Mouse (Mus musculus): ENCODE measurements around the gene Enthd1. TPM values are rescaled to one million over a fixed set of nuclear protein-coding genes. Genes with fewer than 3 reads are reported as not detected.

The Enthd1 gene
- polyA plus RNA-seq, 1 experiment from 2014 or later = not detected

DNA sequence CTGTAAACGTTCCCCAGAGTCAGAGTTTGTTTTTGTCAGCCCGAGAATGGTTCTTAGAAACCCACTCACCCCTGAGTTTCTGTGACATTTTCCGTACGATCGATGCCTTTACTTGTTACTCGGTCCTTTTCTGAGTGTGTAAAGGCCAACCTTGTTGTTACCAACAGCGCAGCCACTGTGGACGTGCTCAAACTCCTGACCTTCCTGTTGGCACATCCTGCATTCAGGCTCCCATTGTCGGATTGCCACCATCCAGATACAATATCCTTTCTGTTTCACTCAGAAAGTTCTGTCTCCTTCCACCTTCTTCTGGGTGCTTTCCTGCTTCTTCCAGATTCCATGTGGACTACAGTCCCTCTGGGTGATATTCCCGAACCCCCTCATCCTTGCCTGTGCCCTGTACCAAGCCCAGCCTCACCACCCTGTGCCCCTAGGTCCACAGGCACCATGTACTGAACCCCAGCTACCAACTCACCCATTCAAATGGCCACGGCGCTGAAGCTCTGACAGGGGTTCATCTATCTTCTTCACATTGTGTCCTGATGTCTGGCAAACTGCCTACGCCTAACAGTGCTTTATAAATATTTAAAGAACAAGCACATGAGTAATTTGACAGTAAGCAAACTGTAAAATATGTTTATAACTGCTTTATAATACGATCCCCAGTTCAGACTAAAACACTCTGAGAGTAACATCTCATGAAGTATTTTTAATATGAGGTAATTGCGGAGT lies 118.8 kb downstream of the Enthd1 start:
- no peaks in the 10 kb centered on the region for H3K4me1 ChIP-seq
- H3K4me3 ChIP-seq = no peak overlapping the region
- H3K9me3 ChIP-seq = peaks cover 2% of the 10 kb centered on the region; the same call in 1 of the 2 replicates
- 87% methylated on average over 15 of the region's 15 CpGs for WGBS
- H3K36me3 ChIP-seq (replicated peaks) = no peaks in the 10 kb centered on the region
- H3K27ac ChIP-seq (replicated peaks) = no peak overlapping the region
- DNase-seq (ENCODE audit: low spot score) = no peak
- H3K27me3 ChIP-seq (replicated peaks; ENCODE audit: low read depth, poor library complexity, severe bottlenecking) = no peaks in the 10 kb centered on the region

- no peak for DNase-seq (ENCODE audit: low spot score)
- Histone ChIP-seq H3K4me3 (no peak overlapping the region), H3K36me3 (replicated peaks) (no peaks in the 10 kb centered on the region), H3K27me3 (replicated peaks; ENCODE audit: low read depth, poor library complexity, severe bottlenecking) (no peaks in the 10 kb centered on the region), H3K9me3 (no peaks in the 10 kb centered on the region), H3K4me1 (peaks cover 11% of the 10 kb centered on the region), H3K27ac (replicated peaks) (no peak overlapping the region)
- WGBS = 85% methylated on average over 6 of the region's 6 CpGs
Observed at GRCm38 (mm10) chr15:80440195-80440594, 124.8 kb downstream of the Enthd1 start.

- 67% methylated on average over 9 of the region's 9 CpGs for WGBS
- no peak overlapping the region for H3K4me3 ChIP-seq
- peaks cover 11% of the 10 kb centered on the region for H3K4me1 ChIP-seq
- H3K27ac ChIP-seq (replicated peaks) = peak overlapping the region; percentile 44; the same call in 1 of the 2 replicates
- no peaks in the 10 kb centered on the region for H3K36me3 ChIP-seq (replicated peaks)
- peak; percentile 13 for DNase-seq (ENCODE audit: low spot score)
- H3K9me3 ChIP-seq = no peaks in the 10 kb centered on the region
- H3K27me3 ChIP-seq (replicated peaks; ENCODE audit: low read depth, poor library complexity, severe bottlenecking) = no peaks in the 10 kb centered on the region
Observed at GRCm38 (mm10) chr15:80438423-80438822, 126.5 kb downstream of the Enthd1 start.

GRCm38 (mm10) chr15:80437996-80438395 lies 127.0 kb downstream of the Enthd1 start:
- DNase-seq (ENCODE audit: low spot score) = no peak
- Histone ChIP-seq H3K27me3 (replicated peaks; ENCODE audit: low read depth, poor library complexity, severe bottlenecking) (no peaks in the 10 kb centered on the region), H3K4me1 (peaks cover 11% of the 10 kb centered on the region), H3K36me3 (replicated peaks) (no peaks in the 10 kb centered on the region), H3K9me3 (no peaks in the 10 kb centered on the region), H3K27ac (replicated peaks) (peak overlapping the region; percentile 44; the same call in 1 of the 2 replicates), H3K4me3 (no peak overlapping the region)
- 75% methylated on average over 9 of the region's 9 CpGs for WGBS

DNA sequence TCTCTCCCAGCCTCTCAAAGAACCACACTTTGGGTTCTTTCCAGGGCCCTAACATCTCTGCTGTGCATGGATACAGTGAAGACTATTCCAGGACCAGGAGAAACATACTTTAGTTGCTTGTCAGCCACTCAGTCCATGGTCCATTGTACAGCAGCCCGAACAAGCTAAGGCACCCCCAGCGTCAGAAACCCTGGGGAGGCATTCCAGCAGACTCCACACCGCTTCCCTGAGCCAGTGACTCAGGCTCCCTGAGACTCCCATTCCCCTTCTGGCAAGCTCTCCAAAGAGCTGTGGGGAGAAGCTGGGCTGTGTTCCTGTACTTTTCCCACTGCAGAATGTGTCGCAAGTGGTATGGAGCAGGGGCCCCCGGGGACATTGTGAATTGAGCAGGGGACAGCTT lies 128.0 kb downstream of the Enthd1 start:
- H3K4me3 ChIP-seq = no peak overlapping the region
- no peaks in the 10 kb centered on the region for H3K9me3 ChIP-seq
- H3K27ac ChIP-seq (replicated peaks) = no peak overlapping the region
- H3K27me3 ChIP-seq (replicated peaks; ENCODE audit: low read depth, poor library complexity, severe bottlenecking) = no peaks in the 10 kb centered on the region
- no peak for DNase-seq (ENCODE audit: low spot score)
- WGBS = 82% methylated on average over 5 of the region's 5 CpGs
- no peaks in the 10 kb centered on the region for H3K36me3 ChIP-seq (replicated peaks)
- H3K4me1 ChIP-seq = peaks cover 14% of the 10 kb centered on the region

- Histone ChIP-seq H3K9me3 (no peaks in the 10 kb centered on the region), H3K4me3 (no peak overlapping the region), H3K27me3 (replicated peaks; ENCODE audit: low read depth, poor library complexity, severe bottlenecking) (no peaks in the 10 kb centered on the region), H3K27ac (replicated peaks) (no peak overlapping the region), H3K36me3 (replicated peaks) (no peaks in the 10 kb centered on the region), H3K4me1 (0 out of 2 replicates have a peak, but pooled peaks cover 3% of the 10 kb centered on the region)
- DNase-seq (ENCODE audit: low spot score) = no peak
- WGBS = 83% methylated on average over 11 of the region's 11 CpGs
Observed at GRCm38 (mm10) chr15:80430324-80430723, 134.6 kb downstream of the Enthd1 start.

GRCm38 (mm10) chr15:80418146-80418545 lies 146.8 kb downstream of the Enthd1 start:
- Histone ChIP-seq H3K4me1 (no peaks in the 10 kb centered on the region), H3K9me3 (no peaks in the 10 kb centered on the region), H3K36me3 (replicated peaks) (no peaks in the 10 kb centered on the region), H3K4me3 (no peak overlapping the region), H3K27me3 (replicated peaks; ENCODE audit: low read depth, poor library complexity, severe bottlenecking) (no peaks in the 10 kb centered on the region), H3K27ac (replicated peaks) (no peak overlapping the region)
- 73% methylated on average over 2 of the region's 2 CpGs for WGBS
- no peak for DNase-seq (ENCODE audit: low spot score)

- H3K9me3 ChIP-seq = no peaks in the 10 kb centered on the region
- H3K4me3 ChIP-seq = no peak overlapping the region
- DNase-seq (ENCODE audit: low spot score) = no peak
- WGBS = 68% methylated on average over 9 of the region's 9 CpGs
- no peaks in the 10 kb centered on the region for H3K27me3 ChIP-seq (replicated peaks; ENCODE audit: low read depth, poor library complexity, severe bottlenecking)
- no peaks in the 10 kb centered on the region for H3K36me3 ChIP-seq (replicated peaks)
- H3K27ac ChIP-seq (replicated peaks) = no peak overlapping the region
- H3K4me1 ChIP-seq = no peaks in the 10 kb centered on the region
Observed at GRCm38 (mm10) chr15:80417066-80417465, 147.9 kb downstream of the Enthd1 start.

DNA sequence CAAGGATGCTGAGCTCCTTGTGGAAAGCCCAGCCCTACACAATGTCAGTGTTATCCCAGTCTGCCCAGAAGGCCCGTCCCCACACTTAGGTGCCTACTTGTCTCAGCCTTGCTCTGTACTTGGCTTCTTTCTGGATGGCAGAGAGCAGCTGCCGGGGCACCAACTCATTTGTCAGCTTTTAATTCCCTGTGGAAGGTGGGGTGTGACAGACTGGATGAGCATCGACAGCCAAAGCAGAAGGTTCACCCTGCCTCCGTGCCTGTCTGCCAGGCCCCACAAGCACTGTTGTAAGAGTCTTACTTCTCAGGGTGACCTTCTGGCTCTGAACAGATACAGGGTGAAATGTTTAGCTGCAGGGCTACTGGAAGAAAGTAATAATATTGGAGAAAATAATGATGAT lies 149.8 kb downstream of the Enthd1 start:
- no peaks in the 10 kb centered on the region for H3K36me3 ChIP-seq (replicated peaks)
- H3K27me3 ChIP-seq (replicated peaks; ENCODE audit: low read depth, poor library complexity, severe bottlenecking) = no peaks in the 10 kb centered on the region
- DNase-seq (ENCODE audit: low spot score) = no peak
- H3K27ac ChIP-seq (replicated peaks) = no peak overlapping the region
- no peaks in the 10 kb centered on the region for H3K4me1 ChIP-seq
- no peak overlapping the region for H3K4me3 ChIP-seq
- no peaks in the 10 kb centered on the region for H3K9me3 ChIP-seq
- 88% methylated on average over 4 of the region's 4 CpGs for WGBS

GRCm38 (mm10) chr15:80413988-80414721 lies 150.8 kb downstream of the Enthd1 start:
- Histone ChIP-seq H3K27me3 (replicated peaks; ENCODE audit: low read depth, poor library complexity, severe bottlenecking) (no peaks in the 10 kb centered on the region), H3K9me3 (no peaks in the 10 kb centered on the region), H3K27ac (replicated peaks) (no peak overlapping the region), H3K36me3 (replicated peaks) (no peaks in the 10 kb centered on the region), H3K4me1 (no peaks in the 10 kb centered on the region), H3K4me3 (no peak overlapping the region)
- no peak for DNase-seq (ENCODE audit: low spot score)
- WGBS = 91% methylated on average over 17 of the region's 17 CpGs

- H3K4me3 ChIP-seq = no peak overlapping the region
- 86% methylated on average over 4 of the region's 4 CpGs for WGBS
- peaks cover 2% of the 10 kb centered on the region; the same call in 1 of the 2 replicates for H3K4me1 ChIP-seq
- H3K9me3 ChIP-seq = no peaks in the 10 kb centered on the region
- no peak overlapping the region; the same call in 1 of the 2 replicates for H3K27ac ChIP-seq (replicated peaks)
- H3K36me3 ChIP-seq (replicated peaks) = no peaks in the 10 kb centered on the region
- no peak for DNase-seq (ENCODE audit: low spot score)
- H3K27me3 ChIP-seq (replicated peaks; ENCODE audit: low read depth, poor library complexity, severe bottlenecking) = no peaks in the 10 kb centered on the region
Observed at GRCm38 (mm10) chr15:80413070-80413469, 151.9 kb downstream of the Enthd1 start.

DNA sequence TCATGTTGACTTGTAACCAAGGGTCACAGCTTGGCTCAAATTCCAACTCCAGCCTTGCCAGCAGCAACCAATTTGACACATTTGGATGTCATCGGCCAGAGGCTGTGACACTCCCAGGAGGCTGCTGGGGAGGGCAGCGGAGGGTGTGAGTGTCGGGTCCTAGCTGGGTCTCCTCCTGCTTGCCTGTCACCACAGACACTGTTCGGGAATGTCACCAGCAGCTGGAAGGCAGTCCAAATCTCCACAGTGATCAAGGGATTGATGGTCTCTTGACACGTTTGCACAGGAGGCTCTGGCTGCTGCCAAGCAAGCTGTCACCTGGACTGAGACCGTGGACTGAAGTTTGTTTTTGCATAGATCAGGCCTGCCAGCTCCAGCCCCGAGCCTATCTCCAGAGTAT lies 154.3 kb downstream of the Enthd1 start:
- H3K4me1 ChIP-seq = peaks cover 7% of the 10 kb centered on the region; the same call in 1 of the 2 replicates
- H3K27me3 ChIP-seq (replicated peaks; ENCODE audit: low read depth, poor library complexity, severe bottlenecking) = no peaks in the 10 kb centered on the region
- H3K27ac ChIP-seq (replicated peaks) = no peak overlapping the region
- H3K9me3 ChIP-seq = no peaks in the 10 kb centered on the region
- H3K4me3 ChIP-seq = no peak overlapping the region
- no peaks in the 10 kb centered on the region for H3K36me3 ChIP-seq (replicated peaks)
- DNase-seq (ENCODE audit: low spot score) = no peak
- WGBS = 74% methylated on average over 7 of the region's 7 CpGs

DNA sequence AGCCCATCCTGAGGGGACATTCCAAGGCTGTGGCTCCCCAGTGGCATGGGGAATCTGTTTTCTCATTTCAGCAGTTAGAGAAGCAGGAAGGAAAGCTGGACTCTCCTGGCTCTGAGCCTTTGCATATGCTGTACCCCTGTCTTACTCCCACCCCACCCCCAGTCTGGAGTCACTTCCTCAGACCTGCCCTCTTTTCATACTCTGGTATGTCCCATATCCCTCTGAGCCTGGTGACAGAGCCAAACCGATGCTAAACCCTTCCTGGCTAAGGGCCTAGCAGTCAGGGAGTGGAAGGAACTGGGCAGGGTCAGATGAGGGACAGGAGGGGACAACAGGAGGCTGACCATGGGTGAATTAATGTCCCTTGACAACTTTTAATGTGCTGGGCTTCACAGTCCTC lies 157.1 kb downstream of the Enthd1 start:
- DNase-seq (ENCODE audit: low spot score) = no peak
- Histone ChIP-seq H3K4me3 (no peak overlapping the region), H3K9me3 (no peaks in the 10 kb centered on the region), H3K36me3 (replicated peaks) (no peaks in the 10 kb centered on the region), H3K27ac (replicated peaks) (no peak overlapping the region), H3K27me3 (replicated peaks; ENCODE audit: low read depth, poor library complexity, severe bottlenecking) (no peaks in the 10 kb centered on the region), H3K4me1 (peaks cover 7% of the 10 kb centered on the region; the same call in 1 of the 2 replicates)
- WGBS = 42% methylated on average over 1 of the region's 1 CpGs
